8 mouse cellular contexts compared by ENCODE assay signal in genomic region chr15:102205779-102206178, GRCm38 (mm10). TPM values are rescaled to one million over a fixed set of nuclear protein-coding genes. Genes with fewer than 3 reads are reported as not detected.
DNase-seq lines count a peak whose midpoint lies in the region; ATAC-seq lines count a peak whose summit lies in the region.

No protein-coding gene starts in this region.

- peak overlapping the region; percentile 62; the same call in 1 of the 2 replicates for H3K27ac ChIP-seq in intestine, embryonic 14.5 days (ENCODE audit: low read depth)
- H3K27ac ChIP-seq in limb, embryonic 15.5 days: peak overlapping the region; percentile 100; the same call in 1 of the 2 replicates

- peak overlapping the region; percentile 90 for H3K4me3 ChIP-seq in intestine, embryonic 14.5 days (ENCODE audit: low read depth, low read length)
- H3K4me3 ChIP-seq in limb, embryonic 15.5 days: peak overlapping the region; percentile 84

- H3K9me3 ChIP-seq in intestine, embryonic 14.5 days (ENCODE audit: control insufficient read depth, low read length): no peaks in the 10 kb centered on the region
- H3K9me3 ChIP-seq in limb, embryonic 15.5 days: no peaks in the 10 kb centered on the region

- H3K27me3 ChIP-seq in intestine, embryonic 14.5 days (replicated peaks; ENCODE audit: control insufficient read depth, insufficient read depth, low read length): no peaks in the 10 kb centered on the region
- H3K27me3 ChIP-seq in limb, embryonic 15.5 days: no peaks in the 10 kb centered on the region

- H3K4me1 ChIP-seq in intestine, embryonic 14.5 days (replicated peaks; ENCODE audit: control insufficient read depth, insufficient read depth, low read length): peaks cover 24% of the 10 kb centered on the region
- H3K4me1 ChIP-seq in limb, embryonic 15.5 days: peaks cover 41% of the 10 kb centered on the region

- H3K9ac ChIP-seq in intestine, embryonic 14.5 days (ENCODE audit: low read length): 0 out of 2 replicates have a peak overlapping the region, but pooled peaks have one; percentile 6
- H3K9ac ChIP-seq in limb, embryonic 15.5 days: no peak overlapping the region

- H3K36me3 ChIP-seq in intestine, embryonic 14.5 days (ENCODE audit: control insufficient read depth, insufficient read depth, low read length): peaks cover 45% of the 10 kb centered on the region
- peaks cover 52% of the 10 kb centered on the region for H3K36me3 ChIP-seq in limb, embryonic 15.5 days

- DNase-seq in CD4-positive, CD25-positive, alpha-beta regulatory T cell, adult 2 months (ENCODE audit: low read depth, low spot score): peak; percentile 54
- DNase-seq in retina, postnatal 1 day: peak; percentile 55
- DNase-seq in retina, embryonic 14.5 days (ENCODE audit: low spot score): no peak
- DNase-seq in intestine, embryonic 14.5 days (ENCODE audit: low spot score): peak; percentile 66
- peak; percentile 34 to 35 for DNase-seq in right cerebral cortex, postnatal 36 days (ENCODE audit: low spot score in 2 of 2)
- no peak for DNase-seq in gastrocnemius, postnatal 25 days

- ATAC-seq in CD4-positive, CD25-positive, alpha-beta regulatory T cell, adult 4 months: no peak
- no peak for ATAC-seq in intestine, embryonic 14.5 days (replicated peaks; ENCODE audit: low FRiP score, low TSS enrichment, low read depth)
- no peak for ATAC-seq in limb, embryonic 15.5 days (ENCODE audit: insufficient number of reproducible peaks, low FRiP score, low TSS enrichment, low read depth)

- WGBS in intestine, embryonic 14.5 days: 35% methylated on average over 8 of the region's 8 CpGs
- 34% methylated on average over 8 of the region's 8 CpGs for WGBS in limb, embryonic 15.5 days

- H3K4me2 ChIP-seq in intestine, embryonic 14.5 days (ENCODE audit: low read length): peak overlapping the region; percentile 59
- H3K4me2 ChIP-seq in limb, embryonic 15.5 days: peak overlapping the region; percentile 65

RNA-seq across cellular contexts. Expression of gene Csad, which starts 1.3 kb away (rescaled TPM):
- polyA plus RNA-seq in CD4-positive, CD25-positive, alpha-beta regulatory T cell, adult 4 months (2017; shearing (Covaris generic)): 10 to 100 TPM; 10.7 to 16.9 TPM
- 52.3 and 53.6 TPM in 2 replicates for polyA plus RNA-seq in intestine, embryonic 14.5 days (2014; fragmentation: Nextera tagmentation; extraction: Ambion mirVana)
- polyA plus RNA-seq in limb, embryonic 15.5 days (2015; fragmentation: Nextera tagmentation; extraction: Ambion mirVana): 80.3 and 81.8 TPM in 2 replicates
- total RNA-seq in gastrocnemius, postnatal 25 days (2021): 10 to 100 TPM; 10.4 to 16.7 TPM

RNA-seq across cellular contexts. Expression of gene Zfp740, which starts 2.7 kb away (rescaled TPM):
- polyA plus RNA-seq in CD4-positive, CD25-positive, alpha-beta regulatory T cell, adult 4 months (2017; shearing (Covaris generic)): 10 to 100 TPM; 27.6 to 28.2 TPM
- polyA plus RNA-seq in intestine, embryonic 14.5 days (2014; fragmentation: Nextera tagmentation; extraction: Ambion mirVana): 47.0 and 55.3 TPM in 2 replicates
- 51.9 and 59.9 TPM in 2 replicates for polyA plus RNA-seq in limb, embryonic 15.5 days (2015; fragmentation: Nextera tagmentation; extraction: Ambion mirVana)
- 10 to 100 TPM; 25.5 to 25.6 TPM for total RNA-seq in gastrocnemius, postnatal 25 days (2021)

RNA-seq across cellular contexts. Expression of gene Itgb7, which starts 26.0 kb away (rescaled TPM):
- polyA plus RNA-seq in CD4-positive, CD25-positive, alpha-beta regulatory T cell, adult 4 months (2017; shearing (Covaris generic)): 100 to 1,000 TPM; 336 to 432 TPM
- 13.3 and 13.5 TPM in 2 replicates for polyA plus RNA-seq in intestine, embryonic 14.5 days (2014; fragmentation: Nextera tagmentation; extraction: Ambion mirVana)
- 6.3 and 6.6 TPM in 2 replicates for polyA plus RNA-seq in limb, embryonic 15.5 days (2015; fragmentation: Nextera tagmentation; extraction: Ambion mirVana)
- total RNA-seq in gastrocnemius, postnatal 25 days (2021): 1 to 10 TPM in 1 of 2 experiments, under 1 TPM in 1; 0.41 to 1.2 TPM

RNA-seq across cellular contexts. Expression of gene Rarg, which starts 51.5 kb away (rescaled TPM):
- polyA plus RNA-seq in CD4-positive, CD25-positive, alpha-beta regulatory T cell, adult 4 months (2017; shearing (Covaris generic)): 10 to 100 TPM; 17.7 to 18.3 TPM
- polyA plus RNA-seq in intestine, embryonic 14.5 days (2014; fragmentation: Nextera tagmentation; extraction: Ambion mirVana): 16.4 and 17.1 TPM in 2 replicates
- polyA plus RNA-seq in limb, embryonic 15.5 days (2015; fragmentation: Nextera tagmentation; extraction: Ambion mirVana): 120 and 128 TPM in 2 replicates
- total RNA-seq in gastrocnemius, postnatal 25 days (2021): 1 to 10 TPM; 9.3 to 9.8 TPM

RNA-seq across cellular contexts. Expression of gene Soat2, which starts 55.5 kb away (rescaled TPM):
- 1 to 10 TPM in 1 of 2 experiments, under 1 TPM in 1; 0.69 to 1.0 TPM for polyA plus RNA-seq in CD4-positive, CD25-positive, alpha-beta regulatory T cell, adult 4 months (2017; shearing (Covaris generic))
- polyA plus RNA-seq in intestine, embryonic 14.5 days (2014; fragmentation: Nextera tagmentation; extraction: Ambion mirVana): 3.0 and 4.7 TPM in 2 replicates
- polyA plus RNA-seq in limb, embryonic 15.5 days (2015; fragmentation: Nextera tagmentation; extraction: Ambion mirVana): 0.61 and 0.81 TPM in 2 replicates
- total RNA-seq in gastrocnemius, postnatal 25 days (2021): under 1 TPM in 1 of 2 experiments, not detected in 1; 0.16 TPM

Comparison
In these comparisons a context has a peak if more than half of its experiments do, and no peak if none do; other contexts are left out.
1. DNase-seq: peak in CD4-positive, CD25-positive, alpha-beta regulatory T cell, adult 2 months (single experiment), retina, postnatal 1 day (single experiment), intestine, embryonic 14.5 days (single experiment) and right cerebral cortex, postnatal 36 days (2 of 2); none in retina, embryonic 14.5 days (single experiment) and gastrocnemius, postnatal 25 days (single experiment).
2. RNA of gene Itgb7, which starts 26.0 kb away (polyA plus RNA-seq): 336 to 432 TPM in CD4-positive, CD25-positive, alpha-beta regulatory T cell, adult 4 months; 13.3 to 13.5 TPM in intestine, embryonic 14.5 days and 6.3 to 6.6 TPM in limb, embryonic 15.5 days; every median in the first group is over 10 times any median in the second.